Mouse (Mus musculus) cerebellum, adult (tissue): ENCODE measurements around the gene Ano6.

ENCODE experiments used
- ATAC-seq: cut with Nextera tagmentation; 2 replicates; pipeline ENCODE4 v1.9.2; 2017; ENCODE audit warnings: mild to moderate bottlenecking, moderate library complexity, mixed read lengths; ENCODE audit not compliant: insufficient number of reproducible peaks, low FRiP score, low TSS enrichment

Gene Ano6

DNA sequence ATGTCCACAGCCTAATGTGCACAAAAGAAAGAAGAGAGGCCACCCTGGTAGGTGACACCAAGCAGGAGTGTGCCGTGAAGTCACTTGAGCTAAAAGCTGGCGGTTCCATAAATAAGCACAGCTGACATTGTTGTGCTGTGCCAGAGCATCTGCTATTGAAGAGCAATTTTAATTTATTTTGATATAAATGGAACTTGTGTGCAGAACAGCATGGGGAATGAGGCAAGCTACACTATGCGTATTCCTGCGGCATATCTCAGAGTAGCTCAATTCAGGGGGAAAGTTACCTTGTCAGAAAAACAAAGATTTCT is 173.6 kb downstream of the Ano6 start:
- ATAC-seq, result no peak

DNA sequence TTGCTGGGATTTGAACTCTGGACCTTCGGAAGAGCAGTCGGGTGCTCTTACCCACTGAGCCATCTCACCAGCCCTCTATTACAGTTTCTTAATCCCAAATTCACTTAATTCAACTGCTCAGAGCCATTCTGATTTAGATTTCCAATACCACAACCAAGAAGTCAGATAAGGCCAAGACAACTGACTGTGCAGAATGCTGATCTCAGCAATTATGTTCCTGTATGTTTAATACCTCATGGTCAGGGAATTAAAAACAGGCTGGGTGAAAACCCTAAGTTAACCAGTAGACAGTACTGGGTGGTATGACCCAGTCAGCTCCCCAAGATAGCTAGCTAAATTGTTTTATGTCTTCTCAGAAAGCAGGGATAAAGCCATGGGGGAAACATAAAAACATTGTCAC is 176.3 kb downstream of the Ano6 start:
- no peak for ATAC-seq

DNA sequence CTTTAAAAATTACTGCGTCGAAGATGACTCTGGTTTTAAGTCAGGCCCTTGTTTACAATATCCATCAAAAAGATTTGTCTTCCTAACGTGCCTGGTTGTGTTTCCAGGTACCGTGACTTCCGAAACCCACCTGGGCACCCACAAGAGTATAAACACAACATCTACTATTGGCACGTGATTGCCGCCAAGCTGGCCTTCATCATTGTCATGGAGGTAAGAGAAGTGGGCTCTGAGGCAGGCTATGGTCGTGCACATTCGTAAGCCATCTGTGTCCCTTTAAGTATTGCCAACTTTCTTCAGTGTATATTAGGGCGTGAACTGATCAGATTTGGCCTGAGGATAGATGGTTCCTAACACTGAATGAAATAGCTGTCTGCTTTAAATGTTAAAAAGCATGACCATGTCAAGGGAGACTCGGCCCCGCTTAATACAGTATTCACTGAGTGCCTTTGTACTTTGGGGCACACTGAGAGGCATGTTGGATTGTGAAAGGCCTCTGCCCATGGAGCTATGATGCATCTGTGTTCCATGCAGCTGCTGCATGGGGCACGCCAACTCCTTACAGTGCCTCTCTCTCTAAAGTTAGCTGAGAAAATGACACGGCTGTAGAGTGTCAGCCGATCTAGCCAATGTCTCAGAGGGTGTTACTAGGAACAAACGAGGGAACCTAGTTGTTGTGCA is 177.0 kb downstream of the Ano6 start:
- ATAC-seq, result no peak

DNA sequence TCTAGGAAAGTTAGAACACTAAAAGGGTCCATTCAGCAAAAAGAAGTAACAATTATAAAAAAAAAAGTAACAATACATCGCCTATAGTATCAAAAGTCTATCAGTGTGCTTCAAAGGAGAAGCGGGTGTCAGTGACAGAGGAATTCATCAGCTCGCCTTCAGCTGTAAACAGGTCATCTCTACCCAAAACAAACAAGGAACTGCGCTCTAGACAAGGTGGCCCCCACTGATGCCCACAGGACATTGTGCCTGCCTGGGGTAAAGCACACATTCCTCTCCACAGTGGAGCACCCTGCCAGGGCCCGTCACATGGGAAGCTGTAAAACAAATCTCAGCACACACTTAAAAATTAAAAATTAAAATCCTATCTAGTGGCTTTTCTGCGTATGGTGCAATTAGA is 179.0 kb downstream of the Ano6 start:
- ATAC-seq, result no peak

DNA sequence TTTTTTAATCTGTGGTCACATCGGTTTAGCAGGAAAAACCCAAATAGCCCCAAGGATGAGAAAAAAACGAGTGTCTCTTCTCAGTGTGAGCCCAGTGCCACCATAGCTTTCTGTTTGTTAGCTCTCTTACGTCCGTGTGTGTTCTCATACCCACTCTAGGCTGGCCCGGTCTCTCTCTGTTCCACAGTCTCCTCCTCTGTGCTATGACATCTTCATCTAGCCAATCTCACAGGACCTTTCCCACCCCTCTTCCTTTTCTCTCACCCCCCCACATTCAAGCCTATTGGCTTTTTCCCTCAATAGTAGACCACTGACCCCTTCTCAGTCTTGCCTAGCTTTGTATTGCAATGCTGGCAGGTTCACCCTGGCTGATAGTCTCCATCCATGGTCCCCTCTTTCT is 179.5 kb downstream of the Ano6 start:
- no peak for ATAC-seq

DNA sequence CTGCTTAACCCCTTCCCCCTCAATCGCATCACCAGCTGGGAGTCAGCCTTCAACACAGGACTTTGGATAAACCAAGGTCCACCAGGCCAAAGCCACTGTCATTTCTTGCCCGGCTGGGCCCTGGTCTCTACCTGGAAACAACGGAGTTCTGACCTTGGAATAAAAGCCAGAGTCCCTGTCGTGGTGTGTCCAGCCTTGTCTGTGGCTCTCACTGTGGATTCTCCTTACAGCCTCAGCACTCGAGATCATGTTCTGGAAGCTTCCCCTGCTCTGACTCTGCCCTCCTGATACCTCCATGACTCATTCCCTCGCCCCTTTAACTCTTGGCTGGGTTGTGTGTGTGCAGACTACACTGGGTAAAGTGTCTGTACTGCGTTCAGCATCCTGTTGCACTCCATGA is 180.0 kb downstream of the Ano6 start:
- no peak for ATAC-seq

DNA sequence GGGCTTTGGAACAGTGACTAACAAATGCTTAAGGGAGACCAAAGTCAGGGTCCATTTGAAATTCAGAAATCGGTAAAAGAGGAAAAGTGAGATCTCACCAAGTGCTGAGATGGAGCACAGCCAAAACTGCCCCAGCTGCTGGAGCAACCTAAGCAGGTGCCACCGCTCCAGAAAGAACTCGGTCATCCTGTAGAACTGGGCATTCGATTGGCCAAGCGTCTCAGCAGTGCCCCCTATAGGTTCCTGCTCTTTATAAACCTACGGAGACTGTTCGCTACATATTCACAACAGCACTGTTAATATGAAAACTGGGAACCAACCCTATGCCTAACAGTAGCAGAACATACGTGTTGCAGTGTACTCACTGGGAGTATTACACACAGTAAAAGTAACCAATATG is 180.7 kb downstream of the Ano6 start:
- ATAC-seq, result no peak

DNA sequence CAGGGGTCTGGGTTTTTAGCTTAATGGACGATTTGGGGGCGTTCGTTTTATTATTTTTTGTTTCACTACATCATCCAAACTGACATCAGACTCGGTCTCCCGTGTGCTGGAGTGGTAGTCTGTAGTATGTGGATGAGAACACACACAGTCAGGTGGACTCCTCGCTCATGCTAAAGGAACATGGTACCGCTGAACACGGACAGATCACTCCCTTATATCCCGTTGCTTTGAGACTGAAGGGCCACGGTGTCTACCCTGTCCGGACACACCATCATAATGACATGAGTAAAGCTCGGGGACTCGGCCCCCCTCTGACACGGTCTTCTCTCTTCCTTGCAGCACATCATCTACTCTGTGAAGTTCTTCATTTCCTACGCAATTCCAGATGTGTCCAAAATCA is 181.5 kb downstream of the Ano6 start:
- ATAC-seq, result no peak

DNA sequence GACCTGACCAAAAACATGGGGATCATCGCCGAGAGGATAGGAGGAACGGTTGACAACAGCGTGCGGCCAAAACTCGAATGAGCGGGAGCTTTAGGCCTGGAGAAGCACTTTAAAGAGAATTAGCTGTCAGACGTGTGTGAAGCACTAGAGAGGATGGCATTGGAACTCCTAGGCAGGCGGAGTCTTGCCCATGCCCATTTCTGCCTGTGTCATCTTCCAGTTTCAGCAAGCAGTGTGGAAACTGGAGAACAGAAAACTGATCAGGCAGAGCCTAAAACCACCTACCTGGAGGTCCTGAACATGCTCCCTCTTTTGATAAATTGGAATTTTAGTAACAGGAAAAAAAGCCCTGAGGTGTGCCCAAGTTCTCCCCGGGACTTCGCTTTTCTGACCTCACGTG is 182.0 kb downstream of the Ano6 start:
- ATAC-seq, result no peak

DNA sequence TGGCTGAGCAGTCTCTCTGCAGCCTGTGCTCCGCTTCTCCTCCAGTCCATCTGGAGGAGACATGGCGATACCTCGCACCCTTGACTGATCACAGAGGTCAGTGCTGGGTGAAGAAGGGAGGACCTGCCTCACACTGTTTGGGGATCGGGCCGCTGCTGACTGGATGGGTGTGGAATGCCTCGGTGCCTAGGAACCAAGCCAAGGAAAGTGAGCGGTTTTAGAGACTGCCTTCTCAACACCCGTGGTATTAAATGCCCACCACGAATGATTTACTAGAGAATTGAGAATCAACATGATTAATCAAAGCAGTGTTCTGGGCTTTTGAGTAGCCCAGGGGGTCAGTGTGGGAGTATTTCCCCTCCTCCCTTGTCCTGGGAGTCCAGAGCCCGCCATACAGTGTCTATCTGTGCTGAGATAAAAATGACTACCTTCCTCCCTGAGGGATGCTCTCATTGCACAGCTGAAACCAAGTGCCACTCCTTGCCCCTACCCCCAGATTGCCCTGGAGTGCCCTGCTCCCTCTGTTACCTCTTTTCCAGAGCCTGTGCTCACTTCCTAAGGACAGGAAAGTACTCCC is 183.5 kb downstream of the Ano6 start:
- ATAC-seq, result no peak

DNA sequence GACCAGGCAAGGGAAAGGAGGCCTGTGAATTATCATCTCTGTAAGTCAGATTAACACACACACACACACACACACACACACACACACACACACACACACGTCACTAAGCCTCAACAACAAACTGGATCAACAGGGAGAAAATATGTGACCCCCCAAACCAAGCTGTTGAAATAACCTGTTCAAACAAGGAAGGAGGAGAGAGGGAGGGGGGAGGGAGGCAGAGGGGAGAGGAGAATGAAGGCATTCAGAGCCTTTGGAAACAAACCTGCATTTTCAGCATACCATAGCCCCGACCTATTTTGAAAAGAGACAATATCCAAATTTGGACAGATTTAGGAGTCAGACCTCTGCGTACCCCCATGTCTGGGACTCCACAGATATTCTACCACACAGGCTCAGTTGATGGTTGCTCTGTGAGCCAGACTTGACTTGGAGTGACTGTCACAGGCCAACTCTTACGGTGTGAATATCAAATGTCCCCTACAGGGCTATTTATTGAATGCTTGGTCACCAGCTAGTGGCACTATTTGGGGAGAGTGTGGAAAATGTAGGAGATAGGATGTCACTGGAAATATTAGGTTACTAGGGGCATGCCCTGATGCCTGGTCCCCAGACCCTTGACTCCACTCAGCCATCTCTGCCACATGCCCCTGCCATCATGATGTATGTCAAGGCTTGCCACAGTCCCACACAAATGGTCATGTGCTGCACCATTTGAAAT is 185.7 kb downstream of the Ano6 start:
- ATAC-seq, result no peak

DNA sequence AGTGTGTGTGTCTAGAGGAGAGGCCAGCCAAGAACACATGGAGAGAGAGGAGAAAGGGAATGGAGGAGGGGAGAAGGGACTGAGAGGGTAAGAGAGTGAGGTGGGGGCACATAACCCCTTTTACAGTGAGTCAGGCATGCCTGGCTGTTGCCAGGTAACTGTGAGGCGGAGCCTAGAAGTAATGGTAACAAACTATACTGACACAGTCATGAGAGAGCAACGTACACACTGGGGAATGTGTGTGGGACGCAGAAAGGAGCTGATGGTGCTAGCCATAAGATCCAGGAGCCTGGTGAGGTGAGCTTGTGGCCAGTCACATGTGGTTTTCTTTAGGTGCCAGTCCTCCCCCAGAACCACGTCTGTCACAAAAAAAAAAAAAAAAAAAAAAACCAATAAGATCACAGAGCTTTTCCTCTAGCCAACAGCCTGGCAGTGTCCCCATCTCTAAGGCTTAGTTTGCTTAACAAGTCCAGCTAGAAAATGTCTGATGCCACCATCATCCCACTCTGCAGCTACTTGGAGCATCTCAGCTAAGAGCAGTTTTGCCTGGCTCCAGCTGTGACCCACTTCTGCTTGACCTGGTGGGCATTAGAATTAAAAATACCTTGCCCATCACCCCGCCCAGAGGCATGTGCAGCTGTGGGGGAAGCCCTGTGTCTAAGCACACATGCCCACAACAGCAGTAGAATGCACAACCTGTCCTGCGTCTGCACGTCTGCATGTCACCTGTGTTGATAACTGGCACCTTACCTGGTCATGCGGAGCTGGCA is 186.7 kb downstream of the Ano6 start:
- no peak for ATAC-seq

DNA sequence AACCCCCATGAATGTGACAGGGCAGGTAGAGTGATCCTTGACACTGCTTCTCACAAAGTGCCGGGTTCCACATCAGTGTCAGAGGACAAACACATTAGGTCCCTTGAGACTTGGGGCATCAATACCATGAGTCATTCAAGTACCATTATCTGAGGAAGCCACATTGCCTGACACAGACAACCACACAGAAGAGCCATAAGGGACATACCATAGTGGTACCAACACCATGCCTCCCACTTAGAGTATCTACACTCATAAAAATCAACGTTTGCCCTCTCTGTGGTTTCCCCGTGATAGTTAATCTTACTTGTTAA is 187.3 kb downstream of the Ano6 start:
- ATAC-seq, result no peak

DNA sequence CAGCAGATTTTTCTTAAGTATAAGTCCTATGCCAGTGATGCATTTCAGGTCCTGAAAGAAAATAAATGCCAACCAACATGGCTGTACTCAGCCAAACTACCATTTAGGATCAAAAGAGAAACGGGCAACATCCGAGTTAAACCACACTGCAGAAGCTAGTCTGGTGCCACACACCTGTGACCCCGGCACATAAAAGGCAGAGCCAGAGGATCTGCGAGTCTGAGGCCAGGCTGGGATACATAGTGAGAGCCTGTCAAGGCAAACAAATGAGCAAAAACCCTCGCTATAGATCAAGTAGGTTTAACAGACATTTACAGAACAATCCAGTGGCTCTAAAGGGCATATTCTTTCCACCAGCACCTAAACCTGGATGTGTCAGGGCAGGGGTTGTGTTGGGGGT is 190.0 kb downstream of the Ano6 start:
- ATAC-seq, result no peak

DNA sequence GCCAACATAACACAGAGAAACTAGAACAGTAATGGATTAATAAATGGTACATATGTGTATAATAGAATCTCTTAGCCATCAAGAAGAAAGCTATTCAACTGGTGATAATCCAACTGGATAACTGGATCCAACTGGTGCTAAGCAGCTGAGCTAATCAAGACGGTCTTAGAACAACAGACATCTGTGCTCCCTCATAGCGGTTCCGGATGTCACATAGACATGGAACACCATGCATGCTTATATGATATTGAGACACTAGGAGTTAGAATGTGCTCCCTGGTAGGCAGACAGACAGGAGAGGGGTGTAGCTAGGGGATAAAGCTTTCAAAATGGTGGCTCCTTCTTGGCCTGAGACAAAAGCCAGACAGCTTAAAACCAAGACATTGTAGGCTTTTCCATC is 197.3 kb downstream of the Ano6 start:
- ATAC-seq, result no peak

DNA sequence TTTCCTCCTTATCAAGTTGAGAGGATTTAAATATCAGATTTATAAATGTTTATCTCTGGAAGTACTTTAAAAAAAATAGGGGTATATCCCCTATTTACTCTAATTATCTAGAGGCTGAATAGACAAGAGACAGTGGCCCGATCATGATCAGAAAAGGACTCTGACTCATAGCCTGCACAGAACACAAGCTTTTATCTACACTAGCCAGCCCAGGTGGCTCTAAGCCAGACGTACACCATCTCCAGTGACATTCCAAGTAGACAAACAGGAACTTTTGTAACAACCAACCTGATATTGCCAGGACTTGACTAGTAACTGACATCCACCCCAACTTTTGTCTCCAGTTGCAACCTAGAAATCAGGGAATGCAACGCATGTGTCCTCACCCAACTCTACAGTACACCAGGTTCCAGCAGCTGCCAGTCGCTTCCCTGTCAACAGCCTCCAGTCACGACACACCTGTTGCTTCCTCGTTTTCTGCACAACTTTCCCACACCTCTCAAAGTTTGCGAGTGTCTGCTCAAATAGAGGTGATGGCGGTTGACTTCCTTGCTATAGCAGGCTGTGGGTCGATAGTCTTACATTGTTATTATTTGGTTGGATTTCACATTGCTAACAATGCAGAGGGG is 199.0 kb downstream of the Ano6 start:
- no peak for ATAC-seq

DNA sequence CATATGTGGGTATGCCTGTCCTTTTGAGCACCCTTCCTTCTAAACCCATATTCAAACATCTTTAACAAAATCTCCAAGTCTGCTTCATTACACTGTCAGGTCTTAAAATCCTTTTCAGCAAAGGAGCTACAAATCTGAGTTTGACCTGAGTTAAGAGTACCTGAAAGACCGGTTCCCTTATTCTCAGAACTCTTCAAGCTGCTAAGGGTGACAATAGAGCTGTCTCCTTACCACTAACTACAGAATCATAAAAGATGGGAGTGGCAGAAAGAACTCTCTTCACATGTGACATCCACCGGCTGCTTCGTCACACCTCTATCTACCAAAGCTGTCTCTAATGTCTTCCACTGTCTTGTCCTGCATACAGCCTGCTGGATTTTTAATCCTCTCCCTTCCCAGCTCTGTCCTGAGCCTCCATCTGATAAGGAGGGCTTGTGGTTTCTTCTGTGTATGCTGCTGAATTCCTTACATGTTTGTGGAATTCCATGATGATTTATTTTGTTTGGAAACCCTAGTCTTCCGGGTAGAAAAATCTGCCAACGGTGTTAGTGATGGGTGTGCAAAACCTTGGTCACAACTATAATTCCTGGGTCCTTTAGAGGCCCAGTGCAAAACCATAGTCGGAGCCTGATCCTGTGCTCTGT is 212.4 kb downstream of the Ano6 start:
- ATAC-seq, result no peak

DNA sequence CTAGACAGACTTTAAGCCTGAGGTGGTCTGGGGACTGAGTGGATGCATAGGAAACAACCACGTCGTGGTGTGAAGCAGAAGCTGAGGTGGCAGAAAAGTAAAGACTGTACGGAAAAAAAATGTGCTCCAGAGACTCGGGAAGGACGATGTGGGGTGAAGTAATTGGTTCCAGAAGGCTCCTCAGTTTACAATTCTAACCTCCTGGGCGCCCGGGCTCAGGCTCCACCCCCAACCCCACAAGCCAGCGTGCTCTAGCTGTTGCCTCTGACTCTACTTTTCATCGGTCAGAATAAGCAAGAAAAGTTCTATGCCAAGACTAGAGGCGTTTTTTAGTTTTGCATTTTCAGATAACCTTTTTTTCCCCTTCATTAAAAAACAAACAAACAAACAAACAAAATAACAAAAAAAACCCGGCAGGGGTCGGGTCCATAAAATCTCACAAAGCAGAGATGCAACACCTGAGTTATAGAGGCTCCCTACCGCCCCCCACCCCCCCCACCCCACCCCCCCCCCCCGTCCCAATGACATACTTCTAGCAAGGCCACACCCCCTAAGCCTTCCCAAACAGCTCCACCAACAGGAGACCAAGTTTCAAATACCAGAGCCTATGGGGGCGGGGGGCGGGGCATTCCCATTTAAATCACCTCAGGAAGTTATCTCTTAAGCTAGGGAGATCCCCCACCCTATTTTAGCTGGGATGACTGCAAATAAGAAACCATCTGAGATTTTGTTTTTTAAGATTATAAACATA is 221.2 kb downstream of the Ano6 start:
- no peak for ATAC-seq

DNA sequence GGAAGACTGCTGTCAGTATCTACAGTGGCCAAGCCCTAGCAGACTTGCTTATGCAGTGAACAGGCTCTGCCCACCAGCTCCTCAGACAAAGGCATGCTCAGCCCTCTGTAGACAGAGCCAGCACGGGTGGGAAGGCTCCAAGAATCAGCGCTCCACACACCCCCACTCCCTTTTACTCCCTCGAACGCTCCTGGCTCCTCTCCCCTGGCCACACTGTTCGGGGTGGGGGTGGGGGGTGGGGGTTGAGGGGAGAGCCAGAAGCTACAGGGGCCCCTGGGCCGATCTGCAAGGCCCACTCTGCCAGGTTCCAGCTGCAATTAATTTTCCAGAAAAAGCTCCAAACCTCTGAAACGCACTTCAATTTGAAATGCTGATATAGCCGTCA is 221.7 kb downstream of the Ano6 start:
- no peak for ATAC-seq

DNA sequence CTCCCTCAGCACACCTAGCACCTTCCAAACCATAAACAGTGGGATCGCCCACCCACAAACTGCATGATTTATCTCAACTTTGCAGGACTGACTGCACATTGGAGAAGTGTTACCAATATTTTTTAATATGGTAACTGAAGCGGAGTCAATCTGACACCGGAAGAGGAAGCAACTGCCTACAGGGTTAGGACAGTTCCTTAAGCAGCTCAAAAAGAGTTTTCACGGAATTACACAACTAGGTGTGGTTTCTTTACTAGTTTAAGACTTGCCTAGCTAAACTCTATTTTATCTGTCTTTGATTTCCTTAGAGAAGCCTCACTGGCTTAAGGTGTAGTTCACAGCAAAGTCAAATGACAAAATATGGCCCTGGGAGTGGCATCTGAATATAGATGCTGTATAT is 223.9 kb downstream of the Ano6 start:
- no peak for ATAC-seq
